Mouse (Mus musculus) fibroblast of lung, adult 2 months (primary cell): Measurements from ENCODE around the gene Sun1.

Experiments used
- DNase-seq: peaks from one replicate; pipeline ENCODE4 v3.0.0-alpha.2; 2011; ENCODE audit warnings: low read depth

Gene Sun1

GRCm38 (mm10) chr5:139286142-139286941 is 85.9 kb downstream of the Sun1 start:
- peak; percentile 11 for DNase-seq

GRCm38 (mm10) chr5:139287099-139287498 is 86.7 kb downstream of the Sun1 start:
- no peak for DNase-seq

GRCm38 (mm10) chr5:139287787-139288186 is 87.3 kb downstream of the Sun1 start:
- no peak for DNase-seq

- no peak for DNase-seq
These were observed 88.2 kb downstream of the Sun1 start for GRCm38 (mm10) chr5:139288591-139288990.

GRCm38 (mm10) chr5:139290467-139291259 is 90.2 kb downstream of the Sun1 start:
- DNase-seq = no peak

- DNase-seq = no peak
These were observed 91.5 kb downstream of the Sun1 start for GRCm38 (mm10) chr5:139291811-139292560.

GRCm38 (mm10) chr5:139294089-139294488 is 93.7 kb downstream of the Sun1 start:
- no peak for DNase-seq

GRCm38 (mm10) chr5:139297092-139297491 is 96.7 kb downstream of the Sun1 start:
- no peak for DNase-seq

- no peak for DNase-seq
These were observed 97.3 kb downstream of the Sun1 start for GRCm38 (mm10) chr5:139297745-139298144.
